In the genomic region with DNA sequence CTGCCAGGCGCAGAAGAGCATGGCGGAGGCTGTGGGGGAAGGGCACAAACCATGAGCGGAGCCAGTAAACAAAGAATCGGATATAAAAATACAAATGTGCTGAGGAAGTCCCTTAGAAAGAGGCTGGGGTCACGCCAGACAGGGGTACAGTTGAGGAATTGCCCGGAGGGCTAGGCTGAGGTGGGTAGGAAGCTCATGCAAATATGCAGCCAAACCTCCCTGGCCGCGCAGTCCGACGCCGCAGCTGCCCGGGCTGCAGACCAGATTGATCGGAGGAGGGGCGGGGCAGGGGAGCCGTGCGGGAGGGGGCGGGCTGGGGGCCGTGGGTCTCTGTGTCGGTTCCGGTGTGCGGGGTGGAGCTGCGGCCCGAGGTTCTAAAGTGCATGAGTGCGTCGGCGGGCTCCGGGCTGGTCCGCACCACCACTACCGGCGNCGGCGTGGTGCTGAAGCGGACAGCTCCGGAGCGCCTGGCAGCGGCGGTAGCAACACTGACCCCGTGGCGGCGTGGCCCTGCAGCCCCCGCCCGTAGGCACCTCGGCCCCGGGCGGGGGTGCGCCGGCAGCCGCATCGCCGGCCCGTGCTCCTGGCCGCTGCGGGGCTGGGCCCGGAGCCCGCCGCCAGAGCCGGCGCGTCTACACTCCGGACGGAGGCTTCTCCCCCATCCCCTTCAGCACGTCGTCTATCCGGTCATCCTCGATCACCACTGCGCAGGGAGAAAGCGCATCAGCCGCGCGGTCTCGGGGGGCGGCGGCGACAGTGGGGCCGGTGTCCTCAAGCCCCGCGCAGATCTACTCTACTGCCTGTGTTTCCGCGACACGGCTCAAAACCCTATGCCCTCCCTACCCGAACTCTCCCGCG, we compare ENCODE assay signal across 9 mouse cellular contexts. TPM values are rescaled to one million over a fixed set of nuclear protein-coding genes. Genes with fewer than 3 reads are reported as not detected.
DNase-seq lines count a peak whose midpoint lies in the region; ATAC-seq and TF ChIP-seq lines count a peak whose summit lies in the region.
"Had no signal": no experiment of that assay in that cellular context is flagged by ENCODE, and none has a peak within 500 bp of the region (broad histone marks: within the 10 kb centered on the region; RNA-seq: fewer than 3 reads in every experiment).

No protein-coding gene starts in this region.

- H3K9me3 ChIP-seq in kidney, embryonic 14.5 days (ENCODE audit: control insufficient read depth, low read length), result no peaks in the 10 kb centered on the region

- peak overlapping the region; percentile 81 for H3K4me2 ChIP-seq in kidney, embryonic 14.5 days (replicated peaks; ENCODE audit: low read depth, low read length)

- H3K79me2 ChIP-seq in heart, adult 2 months (replicated peaks; ENCODE audit: control insufficient read depth, insufficient read depth, low read length), result no peaks in the 10 kb centered on the region

- no peak for TF ChIP-seq EP300 in heart, adult 2 months (IDR thresholded peaks at IDR 0.05; ENCODE audit: insufficient read depth, low read depth, low read length)

- DNase-seq in CD4-positive, CD25-positive, alpha-beta regulatory T cell, adult 2 months (ENCODE audit: low read depth, low spot score), result peak; percentile 55
- DNase-seq in 3134 (ENCODE audit: extremely low read depth, insufficient read length, low spot score), result peak; percentile 39
- DNase-seq in cerebellum, adult 8-10 months, result peak; percentile 41
- peak; percentile 40 to 60 for DNase-seq in heart, adult 2 months
- no peak for DNase-seq in layer of hippocampus, adult 8-10 months (ENCODE audit: low spot score in 2 of 2)

- H3K27me3 ChIP-seq in heart, adult 2 months (ENCODE audit: control insufficient read depth, insufficient read depth, low read length), result no peaks in the 10 kb centered on the region
- peaks cover 29% of the 10 kb centered on the region for H3K27me3 ChIP-seq in kidney, embryonic 14.5 days (ENCODE audit: control insufficient read depth, insufficient read depth, low read length)

- WGBS in heart, adult 2 months, result 4% methylated on average over 81 of the region's 83 CpGs
- WGBS in kidney, embryonic 14.5 days, result 3% methylated on average over 73 of the region's 83 CpGs

- no peak for TF ChIP-seq POLR2A in heart, adult 2 months (IDR thresholded peaks at IDR 0.05; ENCODE audit: insufficient read depth, low read depth, low read length)

- ATAC-seq in CD4-positive, CD25-positive, alpha-beta regulatory T cell, adult 4 months, result no peak
- ATAC-seq in kidney, embryonic 14.5 days (ENCODE audit: low FRiP score, low TSS enrichment), result peak; percentile 51
- peak; percentile 68 for ATAC-seq in megakaryocyte progenitor cell, adult 5-6 weeks (replicated peaks; ENCODE audit: poor library complexity)

- no peaks in the 10 kb centered on the region for H3K36me3 ChIP-seq in heart, adult 2 months (ENCODE audit: control insufficient read depth, insufficient read depth, low read length)
- no peaks in the 10 kb centered on the region for H3K36me3 ChIP-seq in kidney, embryonic 14.5 days (ENCODE audit: control insufficient read depth, insufficient read depth, low read length)

- H3K27ac ChIP-seq in heart, adult 2 months, result no peak overlapping the region
- H3K27ac ChIP-seq in kidney, embryonic 14.5 days (ENCODE audit: low read depth, low read length), result no peak overlapping the region

- H3K4me3 ChIP-seq in heart, adult 2 months, result peak overlapping the region; percentile 32
- H3K4me3 ChIP-seq in kidney, embryonic 14.5 days (ENCODE audit: low read length), result peak overlapping the region; percentile 49

- intact Hi-C loops in heart, adult 2 months (cut with DNase I), result loop anchor here (1.0 kb wide), 1 partner anchor 8 kb away; the partner anchor contains the start of genes Alg3, Eef1akmt4 and Gm49333

- H3K9ac ChIP-seq in heart, adult 2 months (ENCODE audit: low read depth, low read length), result no peak overlapping the region
- peak overlapping the region; percentile 34; the same call in 1 of the 2 replicates for H3K9ac ChIP-seq in kidney, embryonic 14.5 days (ENCODE audit: low read depth, low read length)

- peaks cover 1% of the 10 kb centered on the region; the same call in 1 of the 2 replicates for H3K4me1 ChIP-seq in heart, adult 2 months (ENCODE audit: control insufficient read depth, insufficient read depth, low read length)
- peaks cover 15% of the 10 kb centered on the region for H3K4me1 ChIP-seq in kidney, embryonic 14.5 days (ENCODE audit: control insufficient read depth, insufficient read depth, low read length)

- TF ChIP-seq CTCF in heart, adult 2 months (IDR thresholded peaks at IDR 0.05), result no peak

RNA-seq across cellular contexts. Expression of gene Camk2n2, which starts 1.3 kb away (rescaled TPM):
- not detected for polyA plus RNA-seq in CD4-positive, CD25-positive, alpha-beta regulatory T cell, adult 4 months (2017; shearing (Covaris generic))
- 1 to 10 TPM; 1.2 to 1.4 TPM for total RNA-seq in heart, adult 2 months (2021)
- 1.2 and 1.4 TPM in 2 replicates for polyA plus RNA-seq in heart, adult 2 months (2012; rRNA removed)
- polyA plus RNA-seq in kidney, embryonic 14.5 days (2014; fragmentation: Nextera tagmentation; extraction: Ambion mirVana), result 1.7 and 1.9 TPM in 2 replicates
- 0.42 and 0.59 TPM in 2 replicates for total RNA-seq in megakaryocyte progenitor cell, adult 5-6 weeks (2015)
- 0.10 and 0.96 TPM in 2 replicates for total RNA-seq in megakaryocyte progenitor cell, adult 5-6 weeks (2017)
- 10 to 100 TPM; 84.3 to 94.8 (median 91.1) TPM for total RNA-seq in layer of hippocampus, adult 8-10 months (2022)

RNA-seq across cellular contexts. Expression of gene Alg3, which starts 8.2 kb away (rescaled TPM):
- 10 to 100 TPM; 31.9 to 41.6 TPM for polyA plus RNA-seq in CD4-positive, CD25-positive, alpha-beta regulatory T cell, adult 4 months (2017; shearing (Covaris generic))
- total RNA-seq in heart, adult 2 months (2021), result 10 to 100 TPM in 1 of 2 experiments, 1 to 10 TPM in 1; 9.9 to 10.4 TPM
- polyA plus RNA-seq in heart, adult 2 months (2012; rRNA removed), result 19.2 and 19.5 TPM in 2 replicates
- polyA plus RNA-seq in kidney, embryonic 14.5 days (2014; fragmentation: Nextera tagmentation; extraction: Ambion mirVana), result 44.3 and 55.7 TPM in 2 replicates
- total RNA-seq in megakaryocyte progenitor cell, adult 5-6 weeks (2015), result 33.2 and 38.5 TPM in 2 replicates
- total RNA-seq in megakaryocyte progenitor cell, adult 5-6 weeks (2017), result 20.4 and 21.4 TPM in 2 replicates
- total RNA-seq in layer of hippocampus, adult 8-10 months (2022), result 10 to 100 TPM; 10.9 to 15.6 (median 11.9) TPM

RNA-seq across cellular contexts. Expression of gene Gm49333, which starts 8.4 kb away (rescaled TPM):
- not detected for polyA plus RNA-seq in CD4-positive, CD25-positive, alpha-beta regulatory T cell, adult 4 months (2017; shearing (Covaris generic))
- under 1 TPM in 1 of 2 experiments, not detected in 1; 0.43 TPM for total RNA-seq in heart, adult 2 months (2021)
- 0.10 and 0.61 TPM in 2 replicates for polyA plus RNA-seq in heart, adult 2 months (2012; rRNA removed)
- not detected in 2 replicates for polyA plus RNA-seq in kidney, embryonic 14.5 days (2014; fragmentation: Nextera tagmentation; extraction: Ambion mirVana)
- total RNA-seq in megakaryocyte progenitor cell, adult 5-6 weeks (2015), result not detected in 2 replicates
- total RNA-seq in megakaryocyte progenitor cell, adult 5-6 weeks (2017), result not detected in 2 replicates
- not detected for total RNA-seq in layer of hippocampus, adult 8-10 months (2022)
- total RNA-seq: left cerebral cortex, postnatal 36 days had no signal

RNA-seq across cellular contexts. Expression of gene Eef1akmt4, which starts 8.4 kb away (rescaled TPM):
- polyA plus RNA-seq in CD4-positive, CD25-positive, alpha-beta regulatory T cell, adult 4 months (2017; shearing (Covaris generic)), result 10 to 100 TPM; 18.8 to 21.6 TPM
- total RNA-seq in heart, adult 2 months (2021), result 1 to 10 TPM; 5.7 to 7.7 TPM
- polyA plus RNA-seq in heart, adult 2 months (2012; rRNA removed), result 9.1 and 12.8 TPM in 2 replicates
- polyA plus RNA-seq in kidney, embryonic 14.5 days (2014; fragmentation: Nextera tagmentation; extraction: Ambion mirVana), result 42.2 and 42.4 TPM in 2 replicates
- total RNA-seq in megakaryocyte progenitor cell, adult 5-6 weeks (2015), result 38.4 and 46.5 TPM in 2 replicates
- 6.4 and 8.0 TPM in 2 replicates for total RNA-seq in megakaryocyte progenitor cell, adult 5-6 weeks (2017)
- total RNA-seq in layer of hippocampus, adult 8-10 months (2022), result 1 to 10 TPM; 2.1 to 3.3 (median 2.8) TPM

RNA-seq across cellular contexts. Expression of gene Ece2, which starts 9.9 kb away (rescaled TPM):
- polyA plus RNA-seq in CD4-positive, CD25-positive, alpha-beta regulatory T cell, adult 4 months (2017; shearing (Covaris generic)), result not detected
- under 1 TPM; 0.42 to 0.66 TPM for total RNA-seq in heart, adult 2 months (2021)
- 0.68 and 0.97 TPM in 2 replicates for polyA plus RNA-seq in heart, adult 2 months (2012; rRNA removed)
- polyA plus RNA-seq in kidney, embryonic 14.5 days (2014; fragmentation: Nextera tagmentation; extraction: Ambion mirVana), result 2.6 and 3.1 TPM in 2 replicates
- 0.20 and 0.32 TPM in 2 replicates for total RNA-seq in megakaryocyte progenitor cell, adult 5-6 weeks (2015)
- total RNA-seq in megakaryocyte progenitor cell, adult 5-6 weeks (2017), result 0.71 TPM in 1 of 2 replicates, not detected in the other
- total RNA-seq in layer of hippocampus, adult 8-10 months (2022), result 10 to 100 TPM; 31.2 to 43.5 (median 34.1) TPM

Comparison
In these comparisons a context has a peak if more than half of its experiments do, and no peak if none do; other contexts are left out.
1. DNase-seq: peak in CD4-positive, CD25-positive, alpha-beta regulatory T cell, adult 2 months (single experiment), 3134 (single experiment), cerebellum, adult 8-10 months (single experiment) and heart, adult 2 months (2 of 2); none in layer of hippocampus, adult 8-10 months (0 of 2).
2. RNA of gene Camk2n2, which starts 1.3 kb away (total RNA-seq): 84.3 to 94.8 TPM in layer of hippocampus, adult 8-10 months; 1.2 to 1.4 TPM in heart, adult 2 months and 0.10 to 0.96 TPM in megakaryocyte progenitor cell, adult 5-6 weeks; every median in the first group is over 10 times any median in the second.